Mouse (Mus musculus): ENCODE measurements around the gene Gh. TPM values are rescaled to one million over a fixed set of nuclear protein-coding genes. Genes with fewer than 3 reads are reported as not detected.

Gh gene
- polyA plus RNA-seq (2015; fragmentation: Nextera tagmentation; extraction: Ambion mirVana): 0.34 and 0.46 TPM in 2 replicates

DNA sequence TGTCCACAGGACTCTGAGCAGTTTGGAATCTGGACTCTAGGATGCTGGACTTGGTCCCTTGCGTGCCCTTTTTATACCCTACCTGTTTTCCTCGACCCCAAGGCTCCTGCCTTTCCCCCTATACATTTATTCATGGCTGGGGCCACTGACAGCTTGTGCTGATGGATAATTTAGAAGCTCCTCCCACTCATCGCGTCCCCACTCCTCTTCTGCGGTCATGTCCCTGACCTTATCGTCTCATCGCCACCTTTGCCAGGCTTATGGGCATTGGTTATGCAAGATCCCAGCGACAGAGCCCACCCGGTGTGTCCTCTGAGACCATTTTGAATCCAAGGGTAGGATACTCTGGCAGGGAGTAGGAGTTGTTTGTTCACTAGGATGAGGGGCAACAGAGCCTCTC, at the start of gene Gh:
TSS of gene Gh (minus strand) at position 101 of the 400 bp plus-strand sequence.

GRCm38 (mm10) chr11:106314333-106314812, 12.7 kb upstream of the Gh start, which contains the start of gene Cd79b:
Gene Cd79b (minus strand): TSS chr11:106314762.

GRCm38 (mm10) chr11:106276454-106276853, 25.2 kb downstream of the Gh start, which contains the start of gene Tcam1:
Gene Tcam1 (plus strand): TSS chr11:106276672.

DNA sequence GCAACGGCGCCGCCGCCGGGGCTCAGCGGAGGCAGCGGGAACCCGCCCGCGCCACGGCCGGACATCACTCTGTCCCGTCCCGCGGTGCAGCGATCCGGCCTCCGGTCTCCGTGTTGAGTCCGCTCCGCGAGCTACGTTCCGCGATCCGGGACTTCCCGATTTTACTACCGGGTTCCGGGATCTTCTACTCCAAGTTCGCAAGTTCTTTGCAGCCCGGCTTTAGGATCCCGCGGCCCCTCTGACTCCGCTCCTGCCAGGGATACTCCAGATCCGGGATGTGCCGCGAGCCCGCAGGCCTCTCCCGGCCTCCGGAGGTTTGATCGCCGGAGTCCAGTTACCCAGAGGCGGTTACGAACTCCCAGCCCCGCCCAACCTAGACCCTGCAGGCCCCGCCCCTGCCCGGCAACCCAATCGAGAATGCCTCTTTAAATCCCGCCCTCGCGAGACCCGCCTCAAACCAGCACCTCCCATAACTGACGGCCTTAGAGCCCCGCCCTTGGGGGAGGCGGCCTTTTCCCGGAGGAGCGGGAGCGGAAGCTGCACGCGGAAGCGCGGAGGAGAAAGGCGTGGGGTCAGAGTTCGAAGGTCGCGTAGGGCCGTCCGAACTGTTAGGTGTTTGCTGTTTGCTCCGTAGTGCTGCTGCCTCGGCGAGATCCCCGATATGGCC, 28.9 kb downstream of the Gh start, which contains the start of gene Smarcd2:
TSS of gene Smarcd2 (minus strand) at position 329 of the 667 bp plus-strand sequence.

GRCm38 (mm10) chr11:106255685-106256451, 45.8 kb downstream of the Gh start, which contains the start of the genes Ftsj3 and Psmc5:
Gene Ftsj3 (minus strand): TSS chr11:106256079.
Gene Psmc5 (plus strand): TSS chr11:106256154.

Other genes with a start within 250 kb of the Gh start
- 6.4 and 7.5 TPM in 2 replicates for gene Taco1, start 235.8 kb downstream of the Gh start, polyA plus RNA-seq (2015; fragmentation: Nextera tagmentation; extraction: Ambion mirVana)
- gene Map3k3, start 217.3 kb downstream of the Gh start, polyA plus RNA-seq (2015; fragmentation: Nextera tagmentation; extraction: Ambion mirVana): 11.3 and 14.6 TPM in 2 replicates
- gene Gm10840, start 141.0 kb downstream of the Gh start, polyA plus RNA-seq (2015; fragmentation: Nextera tagmentation; extraction: Ambion mirVana): not detected in 2 replicates
- 126 and 170 TPM in 2 replicates for gene Limd2, start 141.0 kb downstream of the Gh start, polyA plus RNA-seq (2015; fragmentation: Nextera tagmentation; extraction: Ambion mirVana)
- gene Strada, start 99.7 kb downstream of the Gh start, polyA plus RNA-seq (2015; fragmentation: Nextera tagmentation; extraction: Ambion mirVana): 11.9 and 12.1 TPM in 2 replicates
- 31.4 and 35.1 TPM in 2 replicates for gene Ccdc47, start 85.5 kb downstream of the Gh start, polyA plus RNA-seq (2015; fragmentation: Nextera tagmentation; extraction: Ambion mirVana)
- gene Ddx42, start 84.9 kb downstream of the Gh start, polyA plus RNA-seq (2015; fragmentation: Nextera tagmentation; extraction: Ambion mirVana): 30.3 and 33.3 TPM in 2 replicates
- 40.4 and 41.2 TPM in 2 replicates for gene Ftsj3, start 45.8 kb downstream of the Gh start, polyA plus RNA-seq (2015; fragmentation: Nextera tagmentation; extraction: Ambion mirVana)
- gene Psmc5, start 45.7 kb downstream of the Gh start, polyA plus RNA-seq (2015; fragmentation: Nextera tagmentation; extraction: Ambion mirVana): 138 and 153 TPM in 2 replicates
- 35.5 and 38.8 TPM in 2 replicates for gene Smarcd2, start 28.9 kb downstream of the Gh start, polyA plus RNA-seq (2015; fragmentation: Nextera tagmentation; extraction: Ambion mirVana)
- gene Tcam1, start 25.2 kb downstream of the Gh start, polyA plus RNA-seq (2015; fragmentation: Nextera tagmentation; extraction: Ambion mirVana): 0.12 and 0.13 TPM in 2 replicates
- gene Cd79b, start 12.9 kb upstream of the Gh start, polyA plus RNA-seq (2015; fragmentation: Nextera tagmentation; extraction: Ambion mirVana): 42.6 and 63.4 TPM in 2 replicates
- 0.06 and 0.10 TPM in 2 replicates for gene Scn4a, start 51.4 kb upstream of the Gh start, polyA plus RNA-seq (2015; fragmentation: Nextera tagmentation; extraction: Ambion mirVana)
- 0.17 and 0.32 TPM in 2 replicates for gene Prr29, start 63.6 kb upstream of the Gh start, polyA plus RNA-seq (2015; fragmentation: Nextera tagmentation; extraction: Ambion mirVana)
- 29.4 and 40.7 TPM in 2 replicates for gene Icam2, start 86.2 kb upstream of the Gh start, polyA plus RNA-seq (2015; fragmentation: Nextera tagmentation; extraction: Ambion mirVana)
- 3.5 and 5.5 TPM in 2 replicates for gene Ern1, start 186.0 kb upstream of the Gh start, polyA plus RNA-seq (2015; fragmentation: Nextera tagmentation; extraction: Ambion mirVana)